Mouse (Mus musculus): ENCODE measurements around the gene Fkbp5. TPM values are rescaled to one million over a fixed set of nuclear protein-coding genes. Genes with fewer than 3 reads are reported as not detected.

The Fkbp5 gene
- total and polyA plus RNA-seq, 3 experiments: 14.4 to 31.4 (median 22.6) TPM

DNA sequence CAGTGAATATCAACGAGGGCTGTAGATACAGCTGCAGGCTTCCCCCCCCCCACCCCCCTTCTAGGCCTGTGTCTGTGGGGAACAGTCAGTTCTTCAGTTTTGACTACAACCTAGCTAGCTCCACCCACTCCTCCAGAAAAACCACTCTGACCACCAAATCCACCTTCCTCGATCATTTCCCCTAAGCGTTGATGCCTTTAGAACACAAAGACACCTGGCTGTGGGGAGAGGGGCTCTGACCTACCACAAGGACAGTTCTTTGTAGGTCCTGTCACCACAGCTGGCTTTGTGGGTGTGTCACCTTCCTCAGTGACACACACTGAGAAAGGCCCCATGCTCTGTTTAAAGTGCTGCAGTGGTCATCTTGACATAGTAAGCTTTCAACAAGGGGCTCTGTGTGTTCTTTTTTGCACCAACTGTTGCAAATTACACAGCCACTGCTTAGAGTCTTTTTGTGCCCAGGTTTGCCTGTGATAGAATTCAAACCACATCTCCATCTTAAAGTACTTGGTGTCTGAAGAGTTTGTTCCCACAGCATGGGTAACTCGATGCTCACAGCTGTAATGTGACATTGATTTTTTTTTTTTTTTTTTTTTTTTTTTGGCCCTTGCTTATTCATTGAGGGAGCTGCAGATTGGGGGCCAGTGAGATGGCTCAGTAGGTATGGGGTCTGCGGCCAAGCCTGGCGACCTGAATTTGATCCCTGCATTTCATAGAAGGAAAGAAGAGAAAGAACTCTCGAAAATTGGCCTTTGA lies 28.9 kb downstream of the Fkbp5 start (continued):
- TF ChIP-seq JUN (IDR thresholded peaks at IDR 0.05; ENCODE audit: insufficient read depth, low read depth, low read length) (peak; percentile 40; the same call in 1 of the 2 replicates), IRF4 (IDR thresholded peaks at IDR 0.05; ENCODE audit: low read depth, low read length) (peak; percentile 95), ZKSCAN1 (IDR thresholded peaks at IDR 0.05; ENCODE audit: borderline replicate concordance, low read depth, low read length) (no peak), USF1 (IDR thresholded peaks at IDR 0.05; ENCODE audit: low read depth, low read length) (no peak), POLR2AphosphoS2 (IDR thresholded peaks at IDR 0.05; ENCODE audit: low read depth, low read length) (no peak; the same call in 1 of the 2 replicates), ZC3H11A (IDR thresholded peaks at IDR 0.05; ENCODE audit: low read depth, low read length) (no peak), BHLHE40 (IDR thresholded peaks at IDR 0.05; ENCODE audit: low read depth, low read length) (peak; percentile 67), PAX5 (IDR thresholded peaks at IDR 0.05; ENCODE audit: low read length) (no peak), RAD21 (IDR thresholded peaks at IDR 0.05; ENCODE audit: low read depth, low read length) (peak; percentile 3), SMC3 (IDR thresholded peaks at IDR 0.05; ENCODE audit: low read depth, low read length) (0 out of 2 replicates have a peak, but pooled peaks have one; percentile 13), USF2 (conservative IDR thresholded peaks at IDR 0.05; ENCODE audit: low read depth, low read length) (no peak), MYC (IDR thresholded peaks at IDR 0.05; ENCODE audit: low read depth, low read length) (no peak)

DNA sequence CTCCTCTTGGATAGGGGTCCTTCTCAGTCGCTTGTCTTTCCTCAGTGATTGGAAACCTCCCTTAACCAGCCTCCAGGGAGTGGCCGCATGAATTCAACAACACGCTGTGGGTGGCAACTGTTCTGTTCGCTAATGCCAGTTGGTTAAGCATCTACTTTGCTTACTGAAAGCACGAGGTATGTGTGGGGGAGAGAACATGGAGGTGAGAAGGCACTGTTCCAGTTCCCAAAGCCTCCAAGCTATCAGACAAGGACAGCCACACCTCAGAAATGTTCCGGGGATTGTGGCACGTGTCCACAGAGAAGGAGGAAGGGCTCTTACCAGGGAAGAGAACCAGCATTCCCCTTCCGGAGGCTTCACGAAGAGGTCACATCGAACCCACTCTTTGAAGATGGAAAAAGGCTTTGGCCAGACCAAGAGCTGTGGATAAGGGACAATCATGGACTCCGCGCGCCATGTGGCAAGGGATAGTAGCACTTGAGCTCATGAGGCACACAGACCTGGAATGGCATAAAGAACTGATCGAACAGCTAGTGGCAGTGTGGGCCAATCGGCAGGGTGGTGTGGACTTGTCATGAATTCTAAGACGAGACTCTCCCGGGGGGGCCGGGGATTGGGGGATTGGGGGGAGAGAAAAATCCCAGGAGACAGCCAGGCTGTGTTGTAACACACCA lies 29.6 kb downstream of the Fkbp5 start:
- Histone ChIP-seq H3K27ac (ENCODE audit: insufficient read depth, low read depth) (peak overlapping the region; percentile 89), H3K4me3 (replicated peaks in 1 of 3; ENCODE audit: low read depth in 2 of 3, low read length in 2 of 3, poor library complexity in 1 of 3) (peak overlapping the region in 1 of 3 experiments; percentile 40), H3K36me3 (replicated peaks in 1 of 2; ENCODE audit: control insufficient read depth in 1 of 2, insufficient read depth in 1 of 2, low read length in 1 of 2) (peaks cover 0 to 1% of the 10 kb centered on the region in 2 experiments), H3K27me3 (replicated peaks) (no peaks in the 10 kb centered on the region), H3K79me2 (replicated peaks; ENCODE audit: control insufficient read depth, extremely low read depth, insufficient read depth, poor library complexity, severe bottlenecking) (peaks cover 6% of the 10 kb centered on the region; the same call in 1 of the 2 replicates), H3K4me1 (ENCODE audit: control insufficient read depth in 1 of 2, insufficient read depth in 2 of 2) (peaks cover 5 to 37% of the 10 kb centered on the region in 2 experiments), H3K9ac (ENCODE audit: insufficient read depth, low read depth) (0 out of 2 replicates have a peak overlapping the region, but pooled peaks have one; percentile 3), H3K9me3 (replicated peaks; ENCODE audit: low read length) (peaks cover 3% of the 10 kb centered on the region), H3K4me2 (ENCODE audit: insufficient read depth, low read depth, poor library complexity, severe bottlenecking) (peak overlapping the region; percentile 75)
- TF ChIP-seq SMC3 (IDR thresholded peaks at IDR 0.05; ENCODE audit: low read depth, low read length): no peak
- no peak for TF ChIP-seq MEF2A (IDR thresholded peaks at IDR 0.05; ENCODE audit: borderline replicate concordance, low read depth, low read length)
- TF ChIP-seq MYC (IDR thresholded peaks at IDR 0.05; ENCODE audit: low read depth, low read length): peak; percentile 76; the same call in 1 of the 2 replicates
- no peak for TF ChIP-seq E2F4 (IDR thresholded peaks at IDR 0.05; ENCODE audit: insufficient replicate concordance, low read depth, low read length)
- TF ChIP-seq POLR2A (IDR thresholded peaks at IDR 0.05; ENCODE audit: low read depth, low read length): peak; percentile 27; the same call in 1 of the 2 replicates
- TF ChIP-seq TBP (conservative IDR thresholded peaks at IDR 0.05; ENCODE audit: low read depth, low read length): no peak
- no peak; the same call in 1 of the 2 replicates for TF ChIP-seq SIN3A (IDR thresholded peaks at IDR 0.05; ENCODE audit: low read length)
- no peak for TF ChIP-seq ELF1 (IDR thresholded peaks at IDR 0.05; ENCODE audit: low read depth, low read length)
- TF ChIP-seq GABPA (IDR thresholded peaks at IDR 0.05; ENCODE audit: insufficient replicate concordance, low read depth, low read length): no peak
- no peak for TF ChIP-seq POLR2AphosphoS2 (IDR thresholded peaks at IDR 0.05; ENCODE audit: low read depth, low read length)
- TF ChIP-seq MAFK (IDR thresholded peaks at IDR 0.05; ENCODE audit: insufficient replicate concordance, low read length): no peak
- TF ChIP-seq MXI1 (IDR thresholded peaks at IDR 0.05; ENCODE audit: low read depth, low read length): peak; percentile 59; the same call in 1 of the 2 replicates
- no peak for TF ChIP-seq NRF1 (IDR thresholded peaks at IDR 0.05; ENCODE audit: low read depth, low read length)
- peak; percentile 91 for TF ChIP-seq MAX (IDR thresholded peaks at IDR 0.05; ENCODE audit: low read length)
- no peak for TF ChIP-seq KAT2A (IDR thresholded peaks at IDR 0.05; ENCODE audit: insufficient replicate concordance, low read length)
- no peak for TF ChIP-seq RCOR1 (conservative IDR thresholded peaks at IDR 0.05; ENCODE audit: low read depth, low read length)
- TF ChIP-seq ETS1 (conservative IDR thresholded peaks at IDR 0.05; ENCODE audit: low read depth, low read length): no peak
- TF ChIP-seq NELFE (IDR thresholded peaks at IDR 0.05; ENCODE audit: low read depth, low read length): 0 out of 2 replicates have a peak, but pooled peaks have one; percentile 28
- TF ChIP-seq BHLHE40 (IDR thresholded peaks at IDR 0.05; ENCODE audit: low read depth, low read length): peak; percentile 78
- no peak for TF ChIP-seq ZMIZ1 (IDR thresholded peaks at IDR 0.05; ENCODE audit: low read depth, low read length)
- dilution Hi-C loops (cut with MboI; ENCODE audit: extremely low pct_ligation_motif_present, extremely low pct_unique_long_range_greater_than_20kb, low sequenced_read_pairs): no loop called here
- in situ Hi-C loops (cut with MboI; ENCODE audit: low pct_ligation_motif_present, low pct_unique_long_range_greater_than_20kb, low sequenced_read_pairs): no loop called here
- DNase-seq (ENCODE audit: extremely low read depth): peak; percentile 72
